Mouse (Mus musculus) liver, postnatal 0 days (tissue): ENCODE measurements at regions not wholly inside any gene's neighbourhood (a gene's known extent, or its start where the extent isn't known, plus 50 kb on each side); places are given as distances from the start of the nearest gene placed in this dataset.

Source experiments
- CTCF ChIP-seq: sonication (generic); IDR thresholded peaks from 2 replicates; pipeline ENCODE4 v1.5.1; 2016; ENCODE audit warnings: antibody characterized with exemption, low read depth
- EP300 ChIP-seq: IDR thresholded peaks from 2 replicates; pipeline ENCODE4 v1.6.1; 2016; ENCODE audit warnings: antibody characterized with exemption, low read depth, mild to moderate bottlenecking

DNA sequence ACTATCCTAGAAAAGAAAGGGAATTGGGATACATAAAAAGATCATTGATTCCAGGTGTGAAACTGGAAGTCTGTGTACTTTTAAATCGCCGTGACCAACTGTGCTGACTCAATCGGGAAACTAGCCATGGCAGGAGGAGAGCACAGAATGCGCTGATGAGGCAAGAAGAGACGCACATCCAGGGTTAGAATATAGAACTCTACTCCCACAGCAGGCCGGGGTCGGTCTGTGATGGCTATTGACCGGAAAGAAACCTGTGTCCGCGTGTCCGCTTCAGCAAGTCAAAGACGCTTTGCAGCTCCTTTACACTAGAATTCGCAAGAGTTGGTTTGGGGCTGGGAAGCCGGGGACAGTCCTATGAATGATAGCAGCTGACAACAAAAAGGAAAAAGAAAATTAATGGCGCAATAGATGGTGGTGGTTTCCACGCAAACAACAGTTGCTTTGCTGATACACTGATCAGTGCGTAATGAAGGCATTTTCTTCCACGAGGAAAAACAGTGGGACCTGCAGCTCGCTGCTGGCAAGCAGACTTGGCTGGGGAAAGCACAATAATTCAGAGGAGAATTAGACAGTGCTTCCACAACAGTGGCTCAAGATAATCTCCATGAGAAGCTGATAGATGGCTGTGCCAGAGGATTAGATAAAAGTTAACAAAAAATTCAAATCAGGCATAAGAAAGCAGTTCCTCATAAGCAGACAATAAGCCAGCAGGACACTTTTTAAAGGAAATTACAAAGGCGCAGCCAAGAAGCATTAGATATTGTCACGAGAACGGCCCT, 1029.8 kb downstream of the Defb40 start:
- TF ChIP-seq CTCF (no peak), EP300 (no peak)
